Mouse (Mus musculus) hematopoietic stem cell, adult 5-6 weeks (primary cell): ENCODE measurements around the gene Zfpm1. TPM values are rescaled to one million over a fixed set of nuclear protein-coding genes. Genes with fewer than 3 reads are reported as not detected.

ENCODE experiments used
- ATAC-seq, 2 experiments: fragments of 125-278 bp in 1 of 2; replicated peaks in 1 of 2; 2 replicates each; pipeline ENCODE4 v1.8.0; 2016 to 2017; ENCODE audit warnings: inconsistent platforms in 2 of 2, mild to moderate bottlenecking in 2 of 2, moderate number of reproducible peaks in 2 of 2, low read depth in 1 of 2, moderate TSS enrichment in 1 of 2; ENCODE audit not compliant: low FRiP score in 2 of 2, poor library complexity in 2 of 2, severe bottlenecking in 2 of 2, insufficient read depth in 1 of 2, low TSS enrichment in 1 of 2
- total RNA-seq: library from RNA; stranded (forward); fragments of 172-1452, 232-1000 nt; gene quantifications from 2 replicates; pipeline ENCODE4 v1.2.3, GENCODE M21; 2017

The Zfpm1 gene
- total RNA-seq, 1 experiment from 2014 or later: 70.4 TPM

DNA sequence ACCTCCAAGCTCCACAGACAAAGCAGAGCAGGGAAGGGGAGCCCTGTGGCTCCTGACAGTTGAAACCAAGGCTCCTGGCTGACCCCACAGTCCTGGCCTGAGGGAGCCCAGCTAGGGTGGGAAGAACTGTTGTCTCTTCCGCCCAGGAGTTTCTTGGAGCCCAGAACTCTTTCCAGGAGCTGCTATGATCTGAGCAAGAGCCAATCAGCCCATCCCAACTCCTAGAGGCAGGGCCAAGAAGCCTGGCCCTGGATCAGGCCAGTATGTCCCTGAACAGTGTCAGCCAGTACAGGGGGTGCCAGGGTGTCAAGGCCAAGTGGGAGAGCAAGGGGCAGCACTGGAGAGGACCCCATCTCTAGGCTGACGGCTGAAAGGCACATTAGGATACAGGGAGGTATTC lies 30.6 kb downstream of the Zfpm1 start:
- ATAC-seq: no peak

GRCm38 (mm10) chr8:122313310-122313709 lies 31.4 kb downstream of the Zfpm1 start:
- ATAC-seq: no peak

DNA sequence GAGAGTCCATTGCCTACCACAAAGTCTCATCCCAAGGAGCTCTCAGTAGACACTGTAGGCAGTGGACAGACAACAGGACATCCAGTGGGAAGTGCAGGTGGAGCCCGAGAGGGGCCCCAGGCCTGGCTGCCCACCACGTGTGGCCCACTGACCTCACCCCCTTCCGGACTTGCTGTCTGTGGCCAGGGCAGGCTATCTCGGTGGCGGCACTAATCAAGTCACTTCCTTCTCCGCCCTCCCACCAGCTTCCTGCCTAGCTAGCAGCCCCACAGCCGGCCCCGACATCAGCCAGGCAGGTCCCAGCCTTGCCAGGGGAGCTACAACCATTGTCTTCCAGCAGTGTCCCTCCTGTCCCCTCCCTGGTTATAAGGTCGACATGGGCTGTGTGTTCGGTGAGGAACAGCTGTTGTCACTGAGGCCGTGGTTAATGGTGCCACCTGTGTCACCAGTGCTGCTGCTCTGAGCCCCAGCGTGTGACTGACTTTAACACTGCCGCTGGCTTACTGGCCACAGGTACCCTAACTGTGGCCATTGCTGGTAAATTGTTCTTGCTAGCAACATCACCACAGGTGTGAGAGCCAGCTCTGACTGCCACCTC lies 33.1 kb downstream of the Zfpm1 start:
- peak; percentile 58 to 63 for ATAC-seq

DNA sequence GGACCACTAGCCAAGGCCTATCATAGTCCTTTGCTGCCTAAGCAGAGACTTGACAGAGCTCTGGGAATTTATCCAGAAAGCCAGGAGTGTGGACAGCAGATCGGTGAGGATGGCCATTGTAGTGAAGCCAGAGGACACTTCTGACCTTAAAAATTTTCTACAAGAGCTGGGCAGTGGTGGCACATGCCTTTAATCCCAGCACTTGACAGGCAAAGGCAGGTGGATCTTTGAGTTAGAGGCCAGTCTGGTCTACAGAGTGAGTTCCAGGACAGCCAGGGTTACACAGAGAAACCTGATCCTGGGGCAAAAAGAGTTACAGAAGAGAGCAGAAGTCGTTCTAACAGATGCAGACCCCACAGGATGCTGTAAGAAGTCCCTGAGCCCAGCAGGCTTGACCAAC lies 34.5 kb downstream of the Zfpm1 start:
- ATAC-seq: no peak

- 0 out of 4 replicates have a peak, but pooled peaks of 1 of the 2 experiments have one; percentile 8 for ATAC-seq
These were observed 36.1 kb downstream of the Zfpm1 start for GRCm38 (mm10) chr8:122317918-122318475.

GRCm38 (mm10) chr8:122319045-122319707 lies 37.2 kb downstream of the Zfpm1 start:
- ATAC-seq: no peak

DNA sequence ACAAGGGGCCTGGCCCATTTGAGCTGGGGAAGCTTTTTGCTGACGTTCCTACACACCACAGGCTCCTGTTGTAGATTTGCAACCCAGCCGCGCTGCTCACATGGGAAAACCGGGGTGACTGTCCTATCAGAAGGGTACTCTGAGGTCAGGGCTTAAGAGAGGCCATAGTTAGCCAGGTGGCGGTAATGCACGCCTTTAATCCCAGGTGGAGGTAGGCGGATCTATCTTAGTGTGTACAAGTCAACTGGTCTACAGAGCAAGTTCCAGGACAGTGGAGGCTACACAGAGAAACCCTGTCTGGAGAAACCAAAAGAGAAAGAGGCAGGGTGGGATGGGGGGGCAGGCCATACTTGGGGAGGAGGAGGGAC lies 37.8 kb downstream of the Zfpm1 start:
- no peak for ATAC-seq

GRCm38 (mm10) chr8:122320541-122320940 lies 38.6 kb downstream of the Zfpm1 start:
- no peak for ATAC-seq

- peak in 1 of 2 experiments; percentile 17; a peak in 1 of 4 replicates for ATAC-seq
These were observed 39.5 kb downstream of the Zfpm1 start for GRCm38 (mm10) chr8:122321455-122321921.

DNA sequence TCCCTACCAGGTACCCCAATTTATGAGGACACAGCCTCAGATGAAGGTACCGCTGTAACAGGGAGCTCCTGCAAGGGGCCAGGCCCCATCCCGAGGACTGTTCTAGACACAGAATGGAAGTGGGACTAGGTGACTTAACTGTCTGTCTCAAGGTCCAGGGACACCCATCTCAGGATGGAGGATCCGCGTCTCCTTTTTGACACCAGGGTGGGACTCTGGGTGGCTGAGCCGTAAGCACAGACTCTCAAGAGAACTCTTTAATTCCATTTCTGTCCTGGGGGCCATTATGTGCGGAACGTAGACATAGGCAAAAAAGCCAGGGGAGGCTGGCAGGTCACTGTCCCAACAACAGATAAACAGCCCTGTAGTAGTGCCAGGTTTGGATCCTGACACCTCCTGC lies 40.2 kb downstream of the Zfpm1 start:
- no peak for ATAC-seq

GRCm38 (mm10) chr8:122322792-122323191 lies 40.9 kb downstream of the Zfpm1 start:
- no peak for ATAC-seq

DNA sequence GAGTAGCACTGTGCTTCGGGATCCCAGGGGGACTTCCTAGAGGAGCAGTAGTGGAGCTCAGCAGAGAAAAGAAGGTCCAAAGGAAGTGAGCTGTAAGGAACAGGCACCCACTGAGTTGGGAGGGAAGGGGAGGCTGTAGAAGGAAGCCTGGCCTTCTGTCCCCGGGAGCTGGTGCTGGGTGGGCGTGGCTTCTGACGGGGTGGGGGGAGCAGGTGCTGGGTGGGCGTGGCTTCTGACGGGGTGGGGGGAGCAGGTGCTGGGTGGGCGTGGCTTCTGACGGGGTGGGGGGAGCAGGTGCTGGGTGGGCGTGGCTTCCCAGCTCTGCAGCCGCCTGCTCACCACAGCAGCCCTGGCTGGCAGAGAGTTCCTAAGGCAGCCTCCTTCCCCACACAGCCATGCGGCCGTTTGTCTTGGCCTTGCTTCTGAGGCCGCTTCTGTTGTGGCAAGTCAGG lies 42.0 kb downstream of the Zfpm1 start:
- ATAC-seq: peak; percentile 29 to 50

- ATAC-seq: no peak
These were observed 43.3 kb downstream of the Zfpm1 start for GRCm38 (mm10) chr8:122325196-122325595.

GRCm38 (mm10) chr8:122326114-122326542 lies 44.2 kb downstream of the Zfpm1 start:
- no peak for ATAC-seq

DNA sequence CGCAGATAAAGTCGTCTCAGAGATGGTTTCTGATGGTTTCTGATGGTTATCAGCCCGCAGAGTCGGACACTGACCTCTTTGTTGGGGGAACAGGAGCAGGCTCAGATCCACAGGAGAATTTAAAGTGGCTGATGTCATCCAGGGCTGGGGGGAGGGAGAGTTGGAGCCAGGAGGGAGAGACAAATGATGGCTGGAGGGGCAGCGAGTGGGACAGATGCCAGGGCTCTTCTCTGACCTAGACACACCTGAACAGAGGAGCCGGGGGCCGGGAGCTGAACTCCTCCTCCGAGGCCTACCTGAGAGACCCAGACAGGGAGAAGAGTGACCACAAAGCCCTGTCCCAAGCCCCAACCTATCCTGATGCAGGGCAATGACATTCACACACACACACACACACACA lies 47.1 kb downstream of the Zfpm1 start:
- no peak for ATAC-seq

DNA sequence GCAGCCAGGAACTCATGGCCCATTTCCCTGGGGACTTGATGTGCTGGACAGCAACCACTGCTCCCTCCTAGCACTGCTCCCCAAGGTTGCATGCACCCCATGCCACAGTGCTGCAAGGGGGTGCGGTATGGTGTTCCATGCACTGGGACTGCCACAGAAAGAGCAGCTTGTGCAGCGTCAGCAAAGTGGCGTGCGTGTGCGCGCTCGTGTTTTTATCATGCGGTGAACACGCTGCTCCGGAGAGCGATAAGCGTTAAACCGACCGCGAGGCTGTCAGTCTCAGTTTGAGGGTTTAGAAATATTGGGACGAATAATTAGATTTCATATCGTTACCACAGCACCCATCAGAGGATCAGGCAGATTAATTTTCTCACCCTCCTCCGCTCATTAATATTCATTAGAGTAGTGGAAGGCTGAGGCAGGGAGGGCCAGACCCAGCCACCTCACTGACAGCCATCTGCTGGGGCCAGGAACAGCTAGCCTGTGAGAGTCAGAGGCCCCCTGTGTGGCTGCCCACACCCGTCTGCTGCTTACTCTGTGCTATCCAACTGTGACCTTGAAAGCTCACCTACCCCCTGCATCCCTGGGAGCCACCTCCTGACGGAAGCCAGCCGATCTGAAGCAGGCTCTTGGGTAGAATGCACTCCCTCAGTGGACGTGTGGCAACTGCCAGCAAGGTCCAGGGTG lies 47.8 kb downstream of the Zfpm1 start:
- no peak for ATAC-seq

DNA sequence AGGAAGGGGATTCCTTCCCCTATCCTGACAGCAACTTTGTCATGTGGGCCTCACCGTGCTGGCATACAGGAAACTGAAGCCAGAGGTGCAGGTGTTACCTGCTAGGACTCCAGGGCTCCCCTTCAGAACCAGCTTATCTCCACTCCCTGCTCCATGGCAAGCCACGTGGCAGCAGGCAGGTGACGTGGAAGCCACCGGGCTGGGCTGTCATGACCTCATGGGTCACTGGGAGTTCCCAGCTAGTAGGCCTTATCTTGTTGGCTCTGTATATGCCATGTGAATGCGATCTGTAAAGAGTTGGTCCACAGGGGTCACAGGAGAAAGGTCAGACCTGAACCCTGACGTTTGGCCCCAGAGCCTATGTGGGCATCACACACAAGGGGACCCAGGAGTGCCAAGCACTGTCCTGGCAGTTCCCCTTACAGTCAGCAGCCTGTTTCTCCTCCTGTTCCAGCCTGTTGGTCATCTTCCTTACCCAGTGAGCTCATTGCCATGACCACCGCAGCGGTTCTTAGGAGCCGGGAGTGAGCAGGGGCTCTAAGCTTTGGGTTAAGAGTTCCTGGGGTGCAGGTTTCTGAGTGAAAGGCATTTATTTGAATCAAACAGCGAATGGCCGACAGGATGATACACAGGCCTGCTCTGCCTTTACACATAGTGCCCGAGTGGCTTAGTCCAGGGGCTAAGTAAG lies 48.6 kb downstream of the Zfpm1 start:
- ATAC-seq: no peak

DNA sequence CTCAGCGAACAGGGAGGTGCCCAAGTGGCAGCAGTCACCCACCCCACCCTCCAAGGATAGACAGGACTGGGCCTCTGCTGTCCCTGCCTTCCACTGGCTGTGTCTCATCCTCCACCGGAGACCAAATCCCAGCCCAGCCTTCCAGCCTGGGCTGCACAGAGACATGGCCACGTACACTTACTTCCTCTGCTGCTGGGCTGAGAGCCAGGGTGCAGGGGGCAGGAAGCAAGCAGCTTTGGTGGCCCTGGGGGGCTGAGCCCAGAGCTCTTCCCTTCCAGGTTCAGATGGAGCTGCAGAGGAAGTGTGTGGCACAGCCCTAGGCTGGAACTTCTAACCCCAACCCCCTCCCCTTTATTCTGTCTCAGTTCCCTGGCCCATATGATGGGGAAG lies 49.2 kb downstream of the Zfpm1 start:
- ATAC-seq: peak; percentile 56 to 78
